Mouse (Mus musculus) subcutaneous adipose tissue, adult 2 months (tissue): ENCODE measurements around the gene Atp23. TPM values are rescaled to one million over a fixed set of nuclear protein-coding genes. Genes with fewer than 3 reads are reported as not detected.

Experiments used
- polyA plus RNA-seq: library from polyadenylated mRNA; depleted of rRNA; stranded (reverse); fragments of >200 nt; gene quantifications from 2 replicates; pipeline ENCODE4 v1.2.3, GENCODE M21; 2012; ENCODE audit warnings: low replicate concordance; rRNA removed

The Atp23 gene
- polyA plus RNA-seq = 6.4 and 14.2 TPM in 2 replicates

DNA sequence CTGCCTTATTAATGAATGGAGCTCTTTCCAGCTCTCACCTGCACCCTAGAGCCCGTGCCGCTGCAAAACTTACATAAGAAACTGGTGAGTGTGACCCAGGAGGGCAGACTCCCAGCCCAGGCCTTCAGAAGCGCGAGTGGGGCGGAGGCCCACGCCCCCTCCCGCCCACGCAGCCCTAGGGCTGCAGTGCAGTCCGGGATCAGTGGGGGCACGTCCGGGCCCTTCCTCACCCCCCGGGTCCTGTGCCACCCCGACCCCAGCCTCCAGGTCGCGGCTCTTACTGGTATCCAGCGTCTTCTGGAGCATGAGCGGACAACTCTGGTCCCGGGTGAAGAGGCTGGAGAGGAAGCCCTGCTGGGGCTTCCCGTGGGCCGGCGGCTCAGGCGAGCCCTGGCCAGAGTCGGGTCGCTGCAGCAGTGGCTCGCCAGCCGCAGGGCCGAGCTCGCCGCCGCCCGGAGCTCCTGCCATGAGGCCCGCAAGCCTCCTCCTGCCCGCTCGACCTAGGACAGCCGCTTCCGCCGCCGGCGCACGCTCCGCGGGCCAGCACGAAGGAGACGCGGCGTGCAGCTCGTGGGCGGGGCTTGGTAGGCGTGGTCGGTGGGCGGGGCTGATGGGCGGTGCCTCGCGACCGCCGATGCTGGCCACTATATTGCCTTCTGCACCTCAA lies at the start of gene Atp23:
Gene Atp23 (minus strand): TSS at position 535 of the 667 bp plus-strand sequence.

Other genes starting within 250 kb of the Atp23 start
- 143 and 242 TPM in 2 replicates for gene Ctdsp2, start 77.4 kb upstream of the Atp23 start, polyA plus RNA-seq
- 0.09 and 2.4 TPM in 2 replicates for gene Avil, start 99.4 kb upstream of the Atp23 start, polyA plus RNA-seq
- 43.6 and 44.6 TPM in 2 replicates for gene Tsfm, start 129.5 kb upstream of the Atp23 start, polyA plus RNA-seq
- gene Mettl1, start 140.1 kb upstream of the Atp23 start, polyA plus RNA-seq = 18.2 and 43.8 TPM in 2 replicates
- gene Eef1akmt3, start 140.2 kb upstream of the Atp23 start, polyA plus RNA-seq = 0.13 and 1.5 TPM in 2 replicates
- 0.37 and 0.60 TPM in 2 replicates for gene Cyp27b1, start 146.9 kb upstream of the Atp23 start, polyA plus RNA-seq
- gene March9, start 158.8 kb upstream of the Atp23 start, polyA plus RNA-seq = 1.2 and 10.2 TPM in 2 replicates
- 148 and 541 TPM in 2 replicates for gene Cdk4, start 162.2 kb upstream of the Atp23 start, polyA plus RNA-seq
- gene Tspan31, start 168.9 kb upstream of the Atp23 start, polyA plus RNA-seq = 121 and 174 TPM in 2 replicates
- gene Agap2, start 173.9 kb upstream of the Atp23 start, polyA plus RNA-seq = 4.8 and 25.1 TPM in 2 replicates
- gene Os9, start 219.8 kb upstream of the Atp23 start, polyA plus RNA-seq = 95.7 and 99.4 TPM in 2 replicates